Mouse (Mus musculus) cortical plate, adult 2 months (tissue): ENCODE measurements around the gene Klf12.

ENCODE experiments used
- CTCF ChIP-seq: fragments of 200-500 bp; IDR thresholded peaks from 2 replicates; pipeline ENCODE4 v1.5.1; 2011; ENCODE audit warnings: mild to moderate bottlenecking, control low read depth, low read length; ENCODE audit not compliant: insufficient read depth; ENCODE audit errors: extremely low read depth
- POLR2A ChIP-seq: fragments of 200-500 bp; IDR thresholded peaks from 2 replicates; pipeline ENCODE4 v1.6.1; 2011; ENCODE audit warnings: mild to moderate bottlenecking, low read length, control low read depth; ENCODE audit not compliant: insufficient read depth; ENCODE audit errors: extremely low read depth

DNA sequence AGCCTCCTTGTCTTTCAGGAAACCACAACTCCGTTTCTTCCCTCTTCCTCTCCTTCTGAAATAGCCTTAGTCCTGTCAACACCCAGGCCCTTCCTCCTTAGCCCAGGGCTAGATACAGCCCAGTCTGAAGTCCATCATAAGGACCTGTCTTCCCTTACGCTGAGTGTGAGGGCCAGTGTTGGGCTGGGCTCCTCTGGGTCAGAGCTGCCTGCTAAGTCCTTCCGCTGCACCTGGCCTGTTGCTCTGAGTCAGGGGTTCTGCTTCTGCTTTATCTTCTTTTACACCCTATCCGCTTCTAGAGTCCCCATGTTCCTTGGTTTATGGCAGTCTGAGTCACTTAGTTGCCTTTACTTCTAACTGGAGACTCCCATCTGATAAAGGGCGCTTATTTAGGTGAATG lies 351.0 kb downstream of the Klf12 start:
- TF ChIP-seq POLR2A = no peak
- TF ChIP-seq CTCF = no peak
